Mouse (Mus musculus): Measurements from ENCODE around the gene Mplkip.

The Mplkip gene

GRCm38 (mm10) chr13:17694911-17695699, at the start of gene Mplkip, which contains the start of gene Sugct:
Gene Mplkip, plus strand, starts transcription at chr13:17695192.
Gene Sugct, minus strand, starts transcription at chr13:17695553.
- peak; percentile 100 for DNase-seq (ENCODE audit: low spot score in 2 of 2)

DNA sequence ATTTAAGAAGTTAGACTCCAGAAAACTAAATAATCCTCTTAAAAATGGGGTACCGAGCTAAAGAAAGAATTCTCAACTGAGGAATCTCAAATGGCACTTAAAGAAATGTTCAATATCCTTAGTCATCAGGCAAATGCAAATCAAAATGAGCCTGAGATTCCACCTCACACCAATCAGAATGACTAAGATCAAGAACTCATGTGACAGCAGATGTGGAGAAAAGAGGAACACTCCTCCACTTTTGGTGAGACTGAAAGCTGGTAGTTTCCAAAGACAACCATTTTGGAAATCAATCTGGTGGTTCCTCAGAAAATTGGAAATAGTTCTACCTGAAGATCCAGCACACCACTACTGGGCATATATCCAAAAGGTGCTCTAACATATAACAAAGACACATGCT, 27.6 kb upstream of the Mplkip start:
- DNase-seq (ENCODE audit: low spot score in 2 of 2), result no peak

- no peak for DNase-seq (ENCODE audit: low spot score in 2 of 2)
These were observed 23.9 kb upstream of the Mplkip start for GRCm38 (mm10) chr13:17671122-17671521.

DNA sequence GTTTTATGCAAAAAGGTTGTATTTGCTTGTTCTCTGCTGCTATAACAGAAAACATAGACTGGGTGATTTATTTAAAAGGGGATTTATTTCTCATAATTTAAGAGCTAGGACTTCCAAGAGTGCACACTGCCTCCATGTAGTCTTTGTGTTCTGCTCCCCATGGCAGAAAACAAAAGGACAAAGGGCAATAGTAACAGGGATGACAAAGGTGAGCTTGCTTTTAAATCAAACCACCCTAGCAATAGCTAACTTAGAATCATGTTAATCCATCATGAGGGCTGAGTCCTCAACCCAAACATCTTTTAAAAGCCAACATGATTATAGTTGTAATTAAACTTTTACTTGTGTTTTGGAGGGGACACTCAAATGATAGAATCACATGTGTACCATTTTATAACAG, 5.5 kb upstream of the Mplkip start:
- DNase-seq (ENCODE audit: low spot score in 2 of 2), result no peak

DNA sequence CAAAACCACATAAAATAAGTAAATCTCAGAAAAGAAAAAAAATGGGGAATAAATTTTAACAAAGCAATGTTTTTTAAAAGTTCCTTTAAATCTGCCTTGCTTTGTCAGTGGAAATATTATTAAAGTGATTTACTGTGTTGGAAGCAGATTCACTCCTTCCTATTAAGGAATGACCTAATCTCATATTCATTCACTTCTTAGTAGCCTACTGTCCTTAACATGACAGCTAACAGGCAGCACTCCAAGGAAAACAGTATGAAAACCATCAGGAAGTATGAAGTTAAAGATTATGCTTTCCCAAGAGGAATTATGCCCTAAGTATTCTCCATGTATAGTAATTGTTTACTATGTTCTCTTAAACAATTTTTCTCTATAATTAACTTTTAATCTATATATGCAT, 4.3 kb upstream of the Mplkip start:
- DNase-seq (ENCODE audit: low spot score in 2 of 2), result no peak

- DNase-seq (ENCODE audit: low spot score in 2 of 2), result no peak
These were observed 3.6 kb upstream of the Mplkip start for GRCm38 (mm10) chr13:17691436-17691835.

- DNase-seq (ENCODE audit: low spot score in 2 of 2), result no peak
These were observed 1.2 kb upstream of the Mplkip start for GRCm38 (mm10) chr13:17693816-17694215.

DNA sequence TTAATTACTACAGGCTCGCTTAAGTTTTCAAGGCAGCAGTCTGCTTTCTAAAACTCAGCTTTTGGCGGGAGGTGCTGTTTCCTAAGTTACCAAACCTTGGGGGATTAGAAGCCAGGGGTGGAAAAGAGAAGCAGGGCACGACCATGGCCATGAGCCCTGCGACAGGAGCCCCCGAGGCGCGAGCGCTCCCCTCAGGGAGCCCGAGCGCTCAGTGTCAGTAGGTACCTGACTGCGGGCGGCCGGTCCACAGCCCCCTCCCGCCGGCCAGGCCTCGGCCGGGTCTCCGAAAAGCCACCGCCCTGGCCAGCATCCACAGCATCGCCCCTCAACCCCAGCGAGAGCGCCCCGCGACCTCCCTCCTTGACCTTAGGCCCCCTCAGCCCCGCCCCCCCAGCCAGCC, 578 bp upstream of the Mplkip start:
- no peak for DNase-seq (ENCODE audit: low spot score in 2 of 2)

DNA sequence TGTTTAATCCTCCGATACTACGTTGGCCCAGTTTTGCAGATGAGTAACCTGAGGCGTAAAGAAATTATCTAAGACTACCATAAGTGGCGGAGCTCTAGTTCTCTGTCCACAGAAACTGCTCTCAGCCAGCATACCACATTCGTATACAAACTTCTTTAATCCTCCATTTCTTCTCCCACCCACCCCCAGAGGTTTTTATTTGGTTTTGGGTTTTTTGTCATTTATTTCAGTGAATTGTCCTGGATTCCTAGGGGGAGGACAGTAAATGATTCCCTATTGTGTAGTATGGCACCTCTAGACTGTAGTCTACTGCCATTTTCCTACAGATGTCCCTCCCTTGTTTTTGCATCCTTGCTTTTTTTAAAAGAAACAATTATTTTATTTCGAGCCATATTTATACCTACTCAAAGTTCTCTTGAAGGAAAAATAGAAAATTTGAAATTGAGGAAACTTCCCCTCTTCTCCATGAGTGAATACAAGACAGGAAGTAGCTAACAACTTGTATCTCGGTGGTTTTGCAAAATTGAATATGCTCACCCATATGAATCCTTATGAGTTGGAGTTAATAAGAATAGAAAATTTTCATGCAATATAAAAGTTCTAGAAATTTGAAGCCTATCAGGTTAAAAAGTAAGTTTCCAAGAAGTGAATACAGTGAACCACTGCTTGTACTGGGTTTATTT, 1.0 kb downstream of the Mplkip start:
- DNase-seq (ENCODE audit: low spot score in 2 of 2), result no peak

GRCm38 (mm10) chr13:17700090-17700715, 5.2 kb downstream of the Mplkip start:
- DNase-seq (ENCODE audit: low spot score in 2 of 2), result no peak

DNA sequence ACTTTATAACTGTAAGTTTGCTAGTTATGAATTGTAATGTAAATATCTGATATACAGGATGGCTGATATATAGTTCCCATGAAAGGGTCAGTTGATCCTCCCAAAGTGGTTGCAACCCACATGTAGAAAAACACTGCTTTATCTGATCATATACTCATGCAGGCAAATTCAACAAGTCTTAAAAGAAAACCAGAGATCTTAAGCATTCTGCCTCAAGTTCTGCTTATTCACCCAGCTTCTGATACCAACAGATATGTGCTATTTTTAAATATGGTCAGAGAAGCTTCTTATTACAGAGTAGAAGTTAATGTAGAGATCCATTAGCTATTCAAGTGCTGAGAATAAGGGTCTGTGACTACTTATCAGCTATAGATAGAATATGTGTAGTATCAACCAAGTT, 6.3 kb downstream of the Mplkip start:
- DNase-seq (ENCODE audit: low spot score in 2 of 2), result no peak

DNA sequence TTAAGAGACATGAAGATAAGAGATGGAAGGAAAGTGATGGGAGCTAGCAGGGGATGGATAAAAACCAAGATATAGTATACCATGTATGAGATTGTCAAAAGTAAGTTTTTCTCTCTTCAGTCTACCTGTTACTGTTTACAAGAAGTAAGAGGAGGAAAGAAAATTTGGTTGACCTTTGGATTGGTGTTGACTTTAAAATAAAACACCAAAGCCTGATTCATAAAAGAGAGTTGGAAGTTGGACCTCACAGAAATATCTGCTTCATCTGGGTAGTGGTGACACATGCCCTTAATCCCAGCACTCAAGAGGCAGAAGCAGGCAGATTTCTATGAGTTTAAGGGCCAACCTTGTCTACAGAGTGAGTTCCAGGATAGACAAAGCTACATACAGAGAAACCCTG, 7.3 kb downstream of the Mplkip start:
- no peak for DNase-seq (ENCODE audit: low spot score in 2 of 2)

DNA sequence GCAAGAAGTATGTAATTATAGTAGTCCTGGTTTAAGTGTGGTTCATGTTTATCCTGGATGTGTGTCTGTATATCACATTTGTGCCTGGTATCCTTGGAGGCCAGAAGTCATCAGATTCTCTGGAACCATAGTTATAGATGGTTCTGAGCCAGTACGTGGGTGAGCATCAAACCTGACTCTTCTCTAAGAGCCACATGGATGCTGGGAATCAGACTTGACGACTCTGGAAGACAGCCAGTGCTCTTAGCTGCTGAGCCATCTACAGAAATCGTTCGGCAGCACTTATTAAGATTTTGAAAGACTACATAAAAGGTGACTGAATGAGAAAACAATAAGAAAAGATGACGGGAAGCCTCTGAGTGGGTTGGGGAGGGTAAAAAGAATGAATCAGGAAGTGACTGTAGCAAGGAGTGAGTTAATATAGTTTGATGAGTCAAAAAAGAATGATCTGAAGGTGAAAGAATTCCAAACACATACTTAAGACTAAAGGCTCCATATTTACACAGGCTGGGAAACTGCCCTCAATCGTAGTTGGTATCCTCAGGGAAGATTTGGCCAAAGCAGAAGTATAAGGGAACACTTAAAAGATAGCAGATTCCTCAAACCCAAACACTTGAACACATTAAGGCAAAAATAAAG, 10.3 kb downstream of the Mplkip start:
- no peak for DNase-seq (ENCODE audit: low spot score in 2 of 2)

- no peak for DNase-seq (ENCODE audit: low spot score in 2 of 2)
These were observed 13.9 kb downstream of the Mplkip start for GRCm38 (mm10) chr13:17708784-17709311.

- DNase-seq (ENCODE audit: low spot score in 2 of 2), result no peak
These were observed 22.4 kb downstream of the Mplkip start for GRCm38 (mm10) chr13:17717357-17717756.

- no peak for DNase-seq (ENCODE audit: low spot score in 2 of 2)
These were observed 32.9 kb downstream of the Mplkip start for GRCm38 (mm10) chr13:17727922-17728321.

DNA sequence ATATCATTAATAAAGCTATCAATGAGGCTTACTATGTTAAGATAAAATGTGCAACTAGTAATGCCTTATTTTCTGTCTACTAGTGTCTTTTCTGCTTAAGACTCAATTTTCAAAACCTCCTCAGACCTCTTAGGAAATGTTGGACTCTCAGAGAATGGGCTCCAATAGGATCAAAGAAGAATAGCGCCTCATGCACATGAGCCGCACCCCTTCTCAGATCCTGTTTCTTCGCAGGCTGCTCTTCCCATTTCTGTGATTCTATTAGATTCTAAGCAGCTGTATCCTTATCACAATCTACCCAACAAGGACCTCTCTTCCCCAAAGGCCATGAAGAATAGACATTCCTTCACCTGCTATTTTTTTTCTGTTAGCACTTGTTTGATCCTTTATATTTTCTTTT, 33.8 kb downstream of the Mplkip start:
- no peak for DNase-seq (ENCODE audit: low spot score in 2 of 2)
